Mouse (Mus musculus) ES-Bruce4 (cell line): ENCODE measurements around the gene Hs3st2.
A peak's percentile ranks its signal among the peaks of the same experiment; 100 is the strongest.

Experiments
- CTCF ChIP-seq: IDR thresholded peaks from one replicate; pipeline ENCODE4 v1.8.1; 2011; ENCODE audit warnings: low read depth, low read length
- POLR2A ChIP-seq: IDR thresholded peaks from one replicate; pipeline ENCODE4 v1.8.1; 2011; ENCODE audit warnings: low read length; ENCODE audit not compliant: insufficient read depth

GRCm38 (mm10) chr7:121391225-121391983 lies at the start of gene Hs3st2:
- TF ChIP-seq CTCF, result peak; percentile 78
- no peak for TF ChIP-seq POLR2A
